Mouse (Mus musculus) brain, embryonic 18.5 days (tissue): ENCODE measurements around the gene Gkn2.

Experiments used
- DNase-seq: peaks from one replicate; pipeline ENCODE4 v3.0.0-alpha.2; 2012; ENCODE audit warnings: low read depth, low spot score

Gkn2 gene

GRCm38 (mm10) chr6:87399886-87400566 is 26.9 kb downstream of the Gkn2 start:
- no peak for DNase-seq

GRCm38 (mm10) chr6:87401456-87401855 is 28.3 kb downstream of the Gkn2 start:
- no peak for DNase-seq

GRCm38 (mm10) chr6:87412011-87412410 is 38.9 kb downstream of the Gkn2 start:
- no peak for DNase-seq

- DNase-seq, result no peak
These were observed 49.1 kb downstream of the Gkn2 start for GRCm38 (mm10) chr6:87422304-87422703.

GRCm38 (mm10) chr6:87424037-87424816 is 51.1 kb downstream of the Gkn2 start:
- DNase-seq, result no peak

GRCm38 (mm10) chr6:87426954-87427353 is 53.8 kb downstream of the Gkn2 start:
- no peak for DNase-seq

GRCm38 (mm10) chr6:87427616-87428015 is 54.5 kb downstream of the Gkn2 start:
- no peak for DNase-seq

- no peak for DNase-seq
These were observed 55.4 kb downstream of the Gkn2 start, which contains the start of gene Bmp10 for GRCm38 (mm10) chr6:87428487-87429044. Gene Bmp10, plus strand, starts transcription at chr6:87428994.
